Mouse (Mus musculus): Measurements from ENCODE around the gene Camta1. TPM values are rescaled to one million over a fixed set of nuclear protein-coding genes. Genes with fewer than 3 reads are reported as not detected.

Gene Camta1
- polyA plus RNA-seq, 1 experiment from 2014 or later = 86.8 TPM

- WGBS = 51% methylated on average over 3 of the region's 3 CpGs
- Histone ChIP-seq H3K9me3 (ENCODE audit: control insufficient read depth, low read depth, low read length) (no peaks in the 10 kb centered on the region), H3K27me3 (ENCODE audit: control insufficient read depth, insufficient read depth, low read length) (no peaks in the 10 kb centered on the region), H3K36me3 (ENCODE audit: control insufficient read depth, insufficient read depth, low read length) (no peaks in the 10 kb centered on the region), H3K4me3 (ENCODE audit: low read depth, low read length) (no peak overlapping the region), H3K27ac (ENCODE audit: low read length) (no peak overlapping the region), H3K4me2 (replicated peaks; ENCODE audit: low read depth, low read length) (no peak overlapping the region), H3K4me1 (ENCODE audit: control insufficient read depth, insufficient read depth, low read length) (0 out of 2 replicates have a peak, but pooled peaks cover 4% of the 10 kb centered on the region), H3K9ac (replicated peaks; ENCODE audit: low read depth, low read length) (no peak overlapping the region)
- ATAC-seq (ENCODE audit: insufficient number of reproducible peaks, insufficient read depth, low FRiP score, low read depth) = no peak
Measured at GRCm38 (mm10) chr4:151817981-151818766, 43.5 kb downstream of the Camta1 start.

- Histone ChIP-seq H3K4me3 (ENCODE audit: low read depth, low read length) (no peak overlapping the region), H3K9me3 (ENCODE audit: control insufficient read depth, low read depth, low read length) (no peaks in the 10 kb centered on the region), H3K4me1 (ENCODE audit: control insufficient read depth, insufficient read depth, low read length) (0 out of 2 replicates have a peak, but pooled peaks cover 3% of the 10 kb centered on the region), H3K27ac (ENCODE audit: low read length) (no peak overlapping the region), H3K36me3 (ENCODE audit: control insufficient read depth, insufficient read depth, low read length) (no peaks in the 10 kb centered on the region), H3K9ac (replicated peaks; ENCODE audit: low read depth, low read length) (no peak overlapping the region), H3K27me3 (ENCODE audit: control insufficient read depth, insufficient read depth, low read length) (no peaks in the 10 kb centered on the region), H3K4me2 (replicated peaks; ENCODE audit: low read depth, low read length) (no peak overlapping the region)
- 97% methylated on average over 4 of the region's 4 CpGs for WGBS
- no peak for ATAC-seq (ENCODE audit: insufficient number of reproducible peaks, insufficient read depth, low FRiP score, low read depth)
Measured at GRCm38 (mm10) chr4:151813711-151814110, 48.0 kb downstream of the Camta1 start.

- ATAC-seq (ENCODE audit: insufficient number of reproducible peaks, insufficient read depth, low FRiP score, low read depth) = no peak
- no peak overlapping the region for H3K9ac ChIP-seq (replicated peaks; ENCODE audit: low read depth, low read length)
- no peaks in the 10 kb centered on the region for H3K27me3 ChIP-seq (ENCODE audit: control insufficient read depth, insufficient read depth, low read length)
- no peak overlapping the region for H3K4me2 ChIP-seq (replicated peaks; ENCODE audit: low read depth, low read length)
- H3K36me3 ChIP-seq (ENCODE audit: control insufficient read depth, insufficient read depth, low read length) = no peaks in the 10 kb centered on the region
- H3K9me3 ChIP-seq (ENCODE audit: control insufficient read depth, low read depth, low read length) = no peaks in the 10 kb centered on the region
- no peak overlapping the region for H3K27ac ChIP-seq (ENCODE audit: low read length)
- WGBS = 69% methylated on average over 4 of the region's 4 CpGs
- no peak overlapping the region for H3K4me3 ChIP-seq (ENCODE audit: low read depth, low read length)
- 0 out of 2 replicates have a peak, but pooled peaks cover 3% of the 10 kb centered on the region for H3K4me1 ChIP-seq (ENCODE audit: control insufficient read depth, insufficient read depth, low read length)
Measured at GRCm38 (mm10) chr4:151805685-151806084, 56.0 kb downstream of the Camta1 start.

GRCm38 (mm10) chr4:151805046-151805445 is 56.6 kb downstream of the Camta1 start:
- 84% methylated on average over 6 of the region's 6 CpGs for WGBS
- Histone ChIP-seq H3K27me3 (ENCODE audit: control insufficient read depth, insufficient read depth, low read length) (no peaks in the 10 kb centered on the region), H3K4me1 (ENCODE audit: control insufficient read depth, insufficient read depth, low read length) (0 out of 2 replicates have a peak, but pooled peaks cover 3% of the 10 kb centered on the region)

GRCm38 (mm10) chr4:151804208-151804607 is 57.5 kb downstream of the Camta1 start:
- no peaks in the 10 kb centered on the region for H3K36me3 ChIP-seq (ENCODE audit: control insufficient read depth, insufficient read depth, low read length)
- H3K9ac ChIP-seq (replicated peaks; ENCODE audit: low read depth, low read length) = no peak overlapping the region
- H3K27me3 ChIP-seq (ENCODE audit: control insufficient read depth, insufficient read depth, low read length) = no peaks in the 10 kb centered on the region
- ATAC-seq (ENCODE audit: insufficient number of reproducible peaks, insufficient read depth, low FRiP score, low read depth) = no peak
- no peak overlapping the region for H3K4me3 ChIP-seq (ENCODE audit: low read depth, low read length)
- H3K4me1 ChIP-seq (ENCODE audit: control insufficient read depth, insufficient read depth, low read length) = 0 out of 2 replicates have a peak, but pooled peaks cover 3% of the 10 kb centered on the region
- no peak overlapping the region for H3K27ac ChIP-seq (ENCODE audit: low read length)
- 87% methylated on average over 2 of the region's 2 CpGs for WGBS
- H3K9me3 ChIP-seq (ENCODE audit: control insufficient read depth, low read depth, low read length) = no peaks in the 10 kb centered on the region
- no peak overlapping the region for H3K4me2 ChIP-seq (replicated peaks; ENCODE audit: low read depth, low read length)

More at GRCm38 (mm10) chr4:151805046-151805445, 56.6 kb downstream of the Camta1 start:
- Histone ChIP-seq H3K4me3 (ENCODE audit: low read depth, low read length) (no peak overlapping the region), H3K36me3 (ENCODE audit: control insufficient read depth, insufficient read depth, low read length) (no peaks in the 10 kb centered on the region), H3K27ac (ENCODE audit: low read length) (no peak overlapping the region), H3K4me2 (replicated peaks; ENCODE audit: low read depth, low read length) (no peak overlapping the region), H3K9me3 (ENCODE audit: control insufficient read depth, low read depth, low read length) (no peaks in the 10 kb centered on the region), H3K9ac (replicated peaks; ENCODE audit: low read depth, low read length) (no peak overlapping the region)
- no peak for ATAC-seq (ENCODE audit: insufficient number of reproducible peaks, insufficient read depth, low FRiP score, low read depth)

GRCm38 (mm10) chr4:151798630-151799029 is 63.0 kb downstream of the Camta1 start:
- Histone ChIP-seq H3K9me3 (ENCODE audit: control insufficient read depth, low read depth, low read length) (no peaks in the 10 kb centered on the region), H3K4me3 (ENCODE audit: low read depth, low read length) (no peak overlapping the region), H3K4me1 (ENCODE audit: control insufficient read depth, insufficient read depth, low read length) (no peaks in the 10 kb centered on the region), H3K36me3 (ENCODE audit: control insufficient read depth, insufficient read depth, low read length) (no peaks in the 10 kb centered on the region), H3K4me2 (replicated peaks; ENCODE audit: low read depth, low read length) (no peak overlapping the region), H3K27me3 (ENCODE audit: control insufficient read depth, insufficient read depth, low read length) (no peaks in the 10 kb centered on the region), H3K27ac (ENCODE audit: low read length) (no peak overlapping the region), H3K9ac (replicated peaks; ENCODE audit: low read depth, low read length) (no peak overlapping the region)
- WGBS = 87% methylated on average over 2 of the region's 2 CpGs
- ATAC-seq (ENCODE audit: insufficient number of reproducible peaks, insufficient read depth, low FRiP score, low read depth) = no peak

GRCm38 (mm10) chr4:151793694-151794093 is 68.0 kb downstream of the Camta1 start:
- no peaks in the 10 kb centered on the region; the same call in 1 of the 2 replicates for H3K36me3 ChIP-seq (ENCODE audit: control insufficient read depth, insufficient read depth, low read length)
- no peak overlapping the region for H3K4me2 ChIP-seq (replicated peaks; ENCODE audit: low read depth, low read length)
- H3K27me3 ChIP-seq (ENCODE audit: control insufficient read depth, insufficient read depth, low read length) = no peaks in the 10 kb centered on the region
- H3K9ac ChIP-seq (replicated peaks; ENCODE audit: low read depth, low read length) = no peak overlapping the region
- H3K27ac ChIP-seq (ENCODE audit: low read length) = no peak overlapping the region
- ATAC-seq (ENCODE audit: insufficient number of reproducible peaks, insufficient read depth, low FRiP score, low read depth) = no peak
- H3K4me1 ChIP-seq (ENCODE audit: control insufficient read depth, insufficient read depth, low read length) = no peaks in the 10 kb centered on the region
- no peaks in the 10 kb centered on the region for H3K9me3 ChIP-seq (ENCODE audit: control insufficient read depth, low read depth, low read length)
- WGBS = 79% methylated on average over 5 of the region's 5 CpGs
- no peak overlapping the region for H3K4me3 ChIP-seq (ENCODE audit: low read depth, low read length)

GRCm38 (mm10) chr4:151786946-151787705 is 74.5 kb downstream of the Camta1 start:
- Histone ChIP-seq H3K4me3 (ENCODE audit: low read depth, low read length) (no peak overlapping the region), H3K4me1 (ENCODE audit: control insufficient read depth, insufficient read depth, low read length) (no peaks in the 10 kb centered on the region), H3K4me2 (replicated peaks; ENCODE audit: low read depth, low read length) (no peak overlapping the region), H3K36me3 (ENCODE audit: control insufficient read depth, insufficient read depth, low read length) (no peaks in the 10 kb centered on the region; the same call in 1 of the 2 replicates), H3K9me3 (ENCODE audit: control insufficient read depth, low read depth, low read length) (no peaks in the 10 kb centered on the region), H3K27ac (ENCODE audit: low read length) (no peak overlapping the region), H3K27me3 (ENCODE audit: control insufficient read depth, insufficient read depth, low read length) (no peaks in the 10 kb centered on the region), H3K9ac (replicated peaks; ENCODE audit: low read depth, low read length) (no peak overlapping the region)
- ATAC-seq (ENCODE audit: insufficient number of reproducible peaks, insufficient read depth, low FRiP score, low read depth) = no peak
- 85% methylated on average over 16 of the region's 16 CpGs for WGBS

Data from stomach, embryonic 14.5 days (tissue).